Mouse (Mus musculus): Measurements from ENCODE around the gene Tmeff1. TPM values are rescaled to one million over a fixed set of nuclear protein-coding genes. Genes with fewer than 3 reads are reported as not detected.

Gene Tmeff1
- polyA plus RNA-seq, 1 experiment from 2014 or later: 312 TPM

GRCm38 (mm10) chr4:48581993-48582392 lies 3.0 kb upstream of the Tmeff1 start:
- 64% methylated on average over 2 of the region's 3 CpGs for WGBS
- Histone ChIP-seq H3K27ac (ENCODE audit: low read depth, low read length) (no peak overlapping the region), H3K4me1 (ENCODE audit: control insufficient read depth, insufficient read depth, low read length) (0 out of 2 replicates have a peak, but pooled peaks cover 3% of the 10 kb centered on the region), H3K4me3 (ENCODE audit: low read depth, low read length) (no peak overlapping the region), H3K9ac (replicated peaks; ENCODE audit: low read depth, low read length) (no peak overlapping the region), H3K36me3 (ENCODE audit: control insufficient read depth, insufficient read depth, low read length) (no peaks in the 10 kb centered on the region), H3K4me2 (ENCODE audit: low read depth, low read length) (no peak overlapping the region), H3K27me3 (ENCODE audit: control insufficient read depth, insufficient read depth, low read length) (no peaks in the 10 kb centered on the region), H3K9me3 (ENCODE audit: control insufficient read depth, low read length) (no peaks in the 10 kb centered on the region)
- no peak for ATAC-seq (ENCODE audit: low read depth)

- Histone ChIP-seq H3K9ac (replicated peaks; ENCODE audit: low read depth, low read length) (no peak overlapping the region), H3K27ac (ENCODE audit: low read depth, low read length) (no peak overlapping the region), H3K27me3 (ENCODE audit: control insufficient read depth, insufficient read depth, low read length) (no peaks in the 10 kb centered on the region), H3K4me1 (ENCODE audit: control insufficient read depth, insufficient read depth, low read length) (0 out of 2 replicates have a peak, but pooled peaks cover 9% of the 10 kb centered on the region), H3K4me2 (ENCODE audit: low read depth, low read length) (no peak overlapping the region), H3K9me3 (ENCODE audit: control insufficient read depth, low read length) (no peaks in the 10 kb centered on the region), H3K4me3 (ENCODE audit: low read depth, low read length) (no peak overlapping the region), H3K36me3 (ENCODE audit: control insufficient read depth, insufficient read depth, low read length) (no peaks in the 10 kb centered on the region)
- no peak for ATAC-seq (ENCODE audit: low read depth)
- 43% methylated on average over 2 of the region's 2 CpGs for WGBS
These were observed 2.0 kb upstream of the Tmeff1 start for GRCm38 (mm10) chr4:48582941-48583340.

GRCm38 (mm10) chr4:48585241-48586098 lies 496 bp downstream of the Tmeff1 start:
- H3K9ac ChIP-seq (replicated peaks; ENCODE audit: low read depth, low read length): peak overlapping the region; percentile 99
- peak; percentile 75 for ATAC-seq (ENCODE audit: low read depth)
- WGBS: under 1% methylated on average over 64 of the region's 92 CpGs
- H3K4me3 ChIP-seq (ENCODE audit: low read depth, low read length): peak overlapping the region; percentile 92
- H3K9me3 ChIP-seq (ENCODE audit: control insufficient read depth, low read length): no peaks in the 10 kb centered on the region
- H3K27me3 ChIP-seq (ENCODE audit: control insufficient read depth, insufficient read depth, low read length): no peaks in the 10 kb centered on the region
- peak overlapping the region; percentile 80 for H3K4me2 ChIP-seq (ENCODE audit: low read depth, low read length)
- no peaks in the 10 kb centered on the region for H3K36me3 ChIP-seq (ENCODE audit: control insufficient read depth, insufficient read depth, low read length)
- H3K4me1 ChIP-seq (ENCODE audit: control insufficient read depth, insufficient read depth, low read length): peaks cover 16% of the 10 kb centered on the region; the same call in 1 of the 2 replicates
- peak overlapping the region; percentile 98 for H3K27ac ChIP-seq (ENCODE audit: low read depth, low read length)

- H3K27me3 ChIP-seq (ENCODE audit: control insufficient read depth, insufficient read depth, low read length): no peaks in the 10 kb centered on the region
- H3K27ac ChIP-seq (ENCODE audit: low read depth, low read length): peak overlapping the region; percentile 98
- peak overlapping the region; percentile 99 for H3K9ac ChIP-seq (replicated peaks; ENCODE audit: low read depth, low read length)
- WGBS: under 1% methylated on average over 11 of the region's 12 CpGs
- H3K36me3 ChIP-seq (ENCODE audit: control insufficient read depth, insufficient read depth, low read length): no peaks in the 10 kb centered on the region
- ATAC-seq (ENCODE audit: low read depth): peak; percentile 42
- peak overlapping the region; percentile 92 for H3K4me3 ChIP-seq (ENCODE audit: low read depth, low read length)
- H3K9me3 ChIP-seq (ENCODE audit: control insufficient read depth, low read length): no peaks in the 10 kb centered on the region
- H3K4me1 ChIP-seq (ENCODE audit: control insufficient read depth, insufficient read depth, low read length): peaks cover 16% of the 10 kb centered on the region; the same call in 1 of the 2 replicates
- peak overlapping the region; percentile 80 for H3K4me2 ChIP-seq (ENCODE audit: low read depth, low read length)
These were observed 1.3 kb downstream of the Tmeff1 start for GRCm38 (mm10) chr4:48586099-48586821.

- H3K27me3 ChIP-seq (ENCODE audit: control insufficient read depth, insufficient read depth, low read length): no peaks in the 10 kb centered on the region
- no peak for ATAC-seq (ENCODE audit: low read depth)
- no peak overlapping the region for H3K9ac ChIP-seq (replicated peaks; ENCODE audit: low read depth, low read length)
- 99% methylated on average over 2 of the region's 2 CpGs for WGBS
- no peaks in the 10 kb centered on the region for H3K36me3 ChIP-seq (ENCODE audit: control insufficient read depth, insufficient read depth, low read length)
- no peak overlapping the region for H3K4me2 ChIP-seq (ENCODE audit: low read depth, low read length)
- no peak overlapping the region for H3K4me3 ChIP-seq (ENCODE audit: low read depth, low read length)
- H3K27ac ChIP-seq (ENCODE audit: low read depth, low read length): no peak overlapping the region
- peaks cover 16% of the 10 kb centered on the region; the same call in 1 of the 2 replicates for H3K4me1 ChIP-seq (ENCODE audit: control insufficient read depth, insufficient read depth, low read length)
- H3K9me3 ChIP-seq (ENCODE audit: control insufficient read depth, low read length): no peaks in the 10 kb centered on the region
These were observed 2.6 kb downstream of the Tmeff1 start for GRCm38 (mm10) chr4:48587526-48587925.

GRCm38 (mm10) chr4:48588576-48588975 lies 3.6 kb downstream of the Tmeff1 start:
- Histone ChIP-seq H3K4me1 (ENCODE audit: control insufficient read depth, insufficient read depth, low read length) (peaks cover 16% of the 10 kb centered on the region; the same call in 1 of the 2 replicates), H3K36me3 (ENCODE audit: control insufficient read depth, insufficient read depth, low read length) (no peaks in the 10 kb centered on the region), H3K9me3 (ENCODE audit: control insufficient read depth, low read length) (no peaks in the 10 kb centered on the region), H3K27ac (ENCODE audit: low read depth, low read length) (no peak overlapping the region), H3K9ac (replicated peaks; ENCODE audit: low read depth, low read length) (no peak overlapping the region), H3K4me2 (ENCODE audit: low read depth, low read length) (no peak overlapping the region), H3K4me3 (ENCODE audit: low read depth, low read length) (no peak overlapping the region), H3K27me3 (ENCODE audit: control insufficient read depth, insufficient read depth, low read length) (no peaks in the 10 kb centered on the region)
- 73% methylated on average over 9 of the region's 9 CpGs for WGBS
- no peak for ATAC-seq (ENCODE audit: low read depth)

- no peak overlapping the region for H3K27ac ChIP-seq (ENCODE audit: low read depth, low read length)
- H3K4me3 ChIP-seq (ENCODE audit: low read depth, low read length): no peak overlapping the region
- no peak for ATAC-seq (ENCODE audit: low read depth)
- no peaks in the 10 kb centered on the region for H3K9me3 ChIP-seq (ENCODE audit: control insufficient read depth, low read length)
- no peaks in the 10 kb centered on the region for H3K27me3 ChIP-seq (ENCODE audit: control insufficient read depth, insufficient read depth, low read length)
- H3K4me2 ChIP-seq (ENCODE audit: low read depth, low read length): no peak overlapping the region
- peaks cover 16% of the 10 kb centered on the region; the same call in 1 of the 2 replicates for H3K4me1 ChIP-seq (ENCODE audit: control insufficient read depth, insufficient read depth, low read length)
- no peaks in the 10 kb centered on the region for H3K36me3 ChIP-seq (ENCODE audit: control insufficient read depth, insufficient read depth, low read length)
- 90% methylated on average over 7 of the region's 7 CpGs for WGBS
- no peak overlapping the region for H3K9ac ChIP-seq (replicated peaks; ENCODE audit: low read depth, low read length)
These were observed 5.9 kb downstream of the Tmeff1 start for GRCm38 (mm10) chr4:48590862-48591261.

- Histone ChIP-seq H3K36me3 (ENCODE audit: control insufficient read depth, insufficient read depth, low read length) (no peaks in the 10 kb centered on the region), H3K9me3 (ENCODE audit: control insufficient read depth, low read length) (no peaks in the 10 kb centered on the region), H3K27ac (ENCODE audit: low read depth, low read length) (no peak overlapping the region), H3K4me3 (ENCODE audit: low read depth, low read length) (no peak overlapping the region), H3K9ac (replicated peaks; ENCODE audit: low read depth, low read length) (no peak overlapping the region), H3K27me3 (ENCODE audit: control insufficient read depth, insufficient read depth, low read length) (no peaks in the 10 kb centered on the region), H3K4me1 (ENCODE audit: control insufficient read depth, insufficient read depth, low read length) (peaks cover 16% of the 10 kb centered on the region; the same call in 1 of the 2 replicates), H3K4me2 (ENCODE audit: low read depth, low read length) (no peak overlapping the region)
- no peak for ATAC-seq (ENCODE audit: low read depth)
- WGBS: 81% methylated on average over 3 of the region's 3 CpGs
These were observed 6.4 kb downstream of the Tmeff1 start for GRCm38 (mm10) chr4:48591390-48591789.

- Histone ChIP-seq H3K9me3 (ENCODE audit: control insufficient read depth, low read length) (no peaks in the 10 kb centered on the region), H3K9ac (replicated peaks; ENCODE audit: low read depth, low read length) (no peak overlapping the region), H3K4me2 (ENCODE audit: low read depth, low read length) (no peak overlapping the region), H3K27me3 (ENCODE audit: control insufficient read depth, insufficient read depth, low read length) (no peaks in the 10 kb centered on the region), H3K4me3 (ENCODE audit: low read depth, low read length) (no peak overlapping the region), H3K36me3 (ENCODE audit: control insufficient read depth, insufficient read depth, low read length) (no peaks in the 10 kb centered on the region), H3K27ac (ENCODE audit: low read depth, low read length) (no peak overlapping the region), H3K4me1 (ENCODE audit: control insufficient read depth, insufficient read depth, low read length) (peaks cover 10% of the 10 kb centered on the region; the same call in 1 of the 2 replicates)
- 80% methylated on average over 5 of the region's 5 CpGs for WGBS
- no peak for ATAC-seq (ENCODE audit: low read depth)
These were observed 7.4 kb downstream of the Tmeff1 start for GRCm38 (mm10) chr4:48592328-48592727.
